Mouse (Mus musculus): Measurements from ENCODE around the gene Mcm7. TPM values are rescaled to one million over a fixed set of nuclear protein-coding genes. Genes with fewer than 3 reads are reported as not detected.
"Not testable (repeated sequence)": the region's sequence is repeated elsewhere in the genome, so short reads cannot be mapped to it uniquely, and the experiment has no call there.

The Mcm7 gene
- polyA plus RNA-seq (2014; fragmentation: Nextera tagmentation; extraction: Ambion mirVana), result 139 and 143 TPM in 2 replicates

GRCm38 (mm10) chr5:138171695-138172491, at the start of gene Mcm7, which contains the start of gene Ap4m1:
Gene Mcm7 (minus strand): TSS chr5:138172422.
Gene Ap4m1 (plus strand): TSS chr5:138172002.
- peak within 1 kb of the TSS; percentile 89 for H3K4me3 ChIP-seq (ENCODE audit: low read depth, low read length)
- H3K4me1 ChIP-seq (ENCODE audit: control insufficient read depth, insufficient read depth, low read length), result peaks cover 9% of the 10 kb centered on the region
- WGBS (ENCODE audit: insufficient replicate concordance), result under 1% methylated on average over 54 of the region's 54 CpGs
- H3K9me3 ChIP-seq (replicated peaks; ENCODE audit: control insufficient read depth, low read length), result no peaks in the 10 kb centered on the region
- peak within 1 kb of the TSS; percentile 99 for H3K27ac ChIP-seq (ENCODE audit: low read depth, low read length)
- peaks cover 34% of the 10 kb centered on the region for H3K36me3 ChIP-seq (ENCODE audit: control insufficient read depth, insufficient read depth, low read length)
- peak within 1 kb of the TSS; percentile 93 for H3K4me2 ChIP-seq
- H3K27me3 ChIP-seq (ENCODE audit: control insufficient read depth, insufficient read depth, low read length), result no peaks in the 10 kb centered on the region
- H3K9ac ChIP-seq (ENCODE audit: low read depth, low read length), result peak within 1 kb of the TSS; percentile 96
- ATAC-seq (replicated peaks; ENCODE audit: insufficient number of reproducible peaks, low FRiP score, low TSS enrichment), result peak; percentile 94

GRCm38 (mm10) chr5:138219864-138220263, 47.6 kb upstream of the Mcm7 start:
- 50% methylated on average over 2 of the region's 2 CpGs for WGBS (ENCODE audit: insufficient replicate concordance)
- H3K9me3 ChIP-seq (replicated peaks; ENCODE audit: control insufficient read depth, low read length), result no peaks in the 10 kb centered on the region
- no peaks in the 10 kb centered on the region for H3K36me3 ChIP-seq (ENCODE audit: control insufficient read depth, insufficient read depth, low read length)

GRCm38 (mm10) chr5:138216632-138217031, 44.4 kb upstream of the Mcm7 start:
- not testable (repeated sequence) for H3K4me2 ChIP-seq; H3K4me1 ChIP-seq (ENCODE audit: control insufficient read depth, insufficient read depth, low read length); H3K4me3 ChIP-seq (ENCODE audit: low read depth, low read length); ATAC-seq (replicated peaks; ENCODE audit: insufficient number of reproducible peaks, low FRiP score, low TSS enrichment); H3K9ac ChIP-seq (ENCODE audit: low read depth, low read length); H3K27me3 ChIP-seq (ENCODE audit: control insufficient read depth, insufficient read depth, low read length); H3K9me3 ChIP-seq (replicated peaks; ENCODE audit: control insufficient read depth, low read length); H3K27ac ChIP-seq (ENCODE audit: low read depth, low read length); H3K36me3 ChIP-seq (ENCODE audit: control insufficient read depth, insufficient read depth, low read length)
- WGBS (ENCODE audit: insufficient replicate concordance), result 92% methylated on average over 13 of the region's 13 CpGs

More at GRCm38 (mm10) chr5:138219864-138220263, 47.6 kb upstream of the Mcm7 start:
- Histone ChIP-seq H3K4me1 (ENCODE audit: control insufficient read depth, insufficient read depth, low read length) (no peaks in the 10 kb centered on the region), H3K9ac (ENCODE audit: low read depth, low read length) (no peak overlapping the region), H3K4me2 (no peak overlapping the region), H3K27ac (ENCODE audit: low read depth, low read length) (no peak overlapping the region), H3K4me3 (ENCODE audit: low read depth, low read length) (no peak overlapping the region), H3K27me3 (ENCODE audit: control insufficient read depth, insufficient read depth, low read length) (no peaks in the 10 kb centered on the region)
- ATAC-seq (replicated peaks; ENCODE audit: insufficient number of reproducible peaks, low FRiP score, low TSS enrichment), result no peak

- WGBS (ENCODE audit: insufficient replicate concordance), result 74% methylated on average over 4 of the region's 4 CpGs
- H3K36me3 ChIP-seq (ENCODE audit: control insufficient read depth, insufficient read depth, low read length), result no peaks in the 10 kb centered on the region
Measured at GRCm38 (mm10) chr5:138207873-138208272, 35.7 kb upstream of the Mcm7 start.

GRCm38 (mm10) chr5:138207253-138207652, 35.0 kb upstream of the Mcm7 start:
- Histone ChIP-seq H3K4me3 (ENCODE audit: low read depth, low read length) (no peak overlapping the region), H3K4me1 (ENCODE audit: control insufficient read depth, insufficient read depth, low read length) (no peaks in the 10 kb centered on the region), H3K9ac (ENCODE audit: low read depth, low read length) (no peak overlapping the region), H3K36me3 (ENCODE audit: control insufficient read depth, insufficient read depth, low read length) (no peaks in the 10 kb centered on the region), H3K9me3 (replicated peaks; ENCODE audit: control insufficient read depth, low read length) (no peaks in the 10 kb centered on the region; the same call in 1 of the 2 replicates), H3K27ac (ENCODE audit: low read depth, low read length) (no peak overlapping the region), H3K27me3 (ENCODE audit: control insufficient read depth, insufficient read depth, low read length) (no peaks in the 10 kb centered on the region), H3K4me2 (no peak overlapping the region)
- no peak for ATAC-seq (replicated peaks; ENCODE audit: insufficient number of reproducible peaks, low FRiP score, low TSS enrichment)
- 67% methylated on average over 1 of the region's 1 CpGs for WGBS (ENCODE audit: insufficient replicate concordance)

More at GRCm38 (mm10) chr5:138207873-138208272, 35.7 kb upstream of the Mcm7 start:
- H3K4me3 ChIP-seq (ENCODE audit: low read depth, low read length), result no peak overlapping the region
- H3K27me3 ChIP-seq (ENCODE audit: control insufficient read depth, insufficient read depth, low read length), result no peaks in the 10 kb centered on the region
- H3K4me1 ChIP-seq (ENCODE audit: control insufficient read depth, insufficient read depth, low read length), result no peaks in the 10 kb centered on the region
- no peak for ATAC-seq (replicated peaks; ENCODE audit: insufficient number of reproducible peaks, low FRiP score, low TSS enrichment)
- H3K4me2 ChIP-seq, result no peak overlapping the region
- no peaks in the 10 kb centered on the region; the same call in 1 of the 2 replicates for H3K9me3 ChIP-seq (replicated peaks; ENCODE audit: control insufficient read depth, low read length)
- no peak overlapping the region for H3K9ac ChIP-seq (ENCODE audit: low read depth, low read length)
- no peak overlapping the region for H3K27ac ChIP-seq (ENCODE audit: low read depth, low read length)

GRCm38 (mm10) chr5:138202086-138202485, 29.9 kb upstream of the Mcm7 start:
- Histone ChIP-seq H3K9me3 (replicated peaks; ENCODE audit: control insufficient read depth, low read length) (no peaks in the 10 kb centered on the region; the same call in 1 of the 2 replicates), H3K4me3 (ENCODE audit: low read depth, low read length) (no peak overlapping the region), H3K4me1 (ENCODE audit: control insufficient read depth, insufficient read depth, low read length) (no peaks in the 10 kb centered on the region), H3K4me2 (no peak overlapping the region), H3K27me3 (ENCODE audit: control insufficient read depth, insufficient read depth, low read length) (no peaks in the 10 kb centered on the region), H3K9ac (ENCODE audit: low read depth, low read length) (no peak overlapping the region), H3K36me3 (ENCODE audit: control insufficient read depth, insufficient read depth, low read length) (no peaks in the 10 kb centered on the region), H3K27ac (ENCODE audit: low read depth, low read length) (no peak overlapping the region)
- no peak for ATAC-seq (replicated peaks; ENCODE audit: insufficient number of reproducible peaks, low FRiP score, low TSS enrichment)
- 81% methylated on average over 3 of the region's 3 CpGs for WGBS (ENCODE audit: insufficient replicate concordance)

- Histone ChIP-seq H3K4me2 (no peak overlapping the region), H3K27me3 (ENCODE audit: control insufficient read depth, insufficient read depth, low read length) (no peaks in the 10 kb centered on the region), H3K9ac (ENCODE audit: low read depth, low read length) (no peak overlapping the region), H3K4me3 (ENCODE audit: low read depth, low read length) (no peak overlapping the region), H3K4me1 (ENCODE audit: control insufficient read depth, insufficient read depth, low read length) (no peaks in the 10 kb centered on the region), H3K27ac (ENCODE audit: low read depth, low read length) (no peak overlapping the region), H3K36me3 (ENCODE audit: control insufficient read depth, insufficient read depth, low read length) (no peaks in the 10 kb centered on the region), H3K9me3 (replicated peaks; ENCODE audit: control insufficient read depth, low read length) (no peaks in the 10 kb centered on the region; the same call in 1 of the 2 replicates)
- ATAC-seq (replicated peaks; ENCODE audit: insufficient number of reproducible peaks, low FRiP score, low TSS enrichment), result no peak
- WGBS (ENCODE audit: insufficient replicate concordance), result 0% methylated on average over 1 of the region's 1 CpGs
Measured at GRCm38 (mm10) chr5:138199576-138199975, 27.4 kb upstream of the Mcm7 start.

- no peak overlapping the region for H3K27ac ChIP-seq (ENCODE audit: low read depth, low read length)
- H3K4me2 ChIP-seq, result peak overlapping the region; percentile 91
- WGBS (ENCODE audit: insufficient replicate concordance), result 76% methylated on average over 7 of the region's 7 CpGs
- H3K4me3 ChIP-seq (ENCODE audit: low read depth, low read length), result peak overlapping the region; percentile 73; the same call in 1 of the 2 replicates
- H3K27me3 ChIP-seq (ENCODE audit: control insufficient read depth, insufficient read depth, low read length), result no peaks in the 10 kb centered on the region
- ATAC-seq (replicated peaks; ENCODE audit: insufficient number of reproducible peaks, low FRiP score, low TSS enrichment), result no peak
- H3K9me3 ChIP-seq (replicated peaks; ENCODE audit: control insufficient read depth, low read length), result no peaks in the 10 kb centered on the region
- peak overlapping the region; percentile 91; the same call in 1 of the 2 replicates for H3K9ac ChIP-seq (ENCODE audit: low read depth, low read length)
- H3K4me1 ChIP-seq (ENCODE audit: control insufficient read depth, insufficient read depth, low read length), result no peaks in the 10 kb centered on the region
- H3K36me3 ChIP-seq (ENCODE audit: control insufficient read depth, insufficient read depth, low read length), result peaks cover 3% of the 10 kb centered on the region; the same call in 1 of the 2 replicates
Measured at GRCm38 (mm10) chr5:138195463-138195862, 23.2 kb upstream of the Mcm7 start.

Data from heart, embryonic 11.5 days (tissue).